Mouse (Mus musculus) CH12.LX (cell line): Measurements from ENCODE around the gene Cyp39a1. TPM values are rescaled to one million over a fixed set of nuclear protein-coding genes. Genes with fewer than 3 reads are reported as not detected.

Experiments
- DNase-seq: peaks from one replicate; pipeline ENCODE4 v3.0.0-alpha.2; 2013; ENCODE audit errors: extremely low read depth
- H3K27ac ChIP-seq: 2 replicates; pipeline ENCODE4 v1.5.1; 2012; ENCODE audit warnings: low read depth, mild to moderate bottlenecking, control low read depth, moderate library complexity; ENCODE audit not compliant: insufficient read depth
- H3K27me3 ChIP-seq: replicated peaks from 2 replicates; pipeline ENCODE3; 2012; ENCODE audit warnings: inconsistent platforms
- H3K36me3 ChIP-seq, 2 experiments: replicated peaks in 1 of 2; 2 replicates each; pipeline versions ENCODE3 to v1.6.1; 2012; ENCODE audit warnings: inconsistent platforms in 1 of 2, low read length in 1 of 2, mild to moderate bottlenecking in 1 of 2, mixed read lengths in 1 of 2, moderate library complexity in 1 of 2; ENCODE audit not compliant: control insufficient read depth in 1 of 2, insufficient read depth in 1 of 2
- H3K4me1 ChIP-seq, 2 experiments: 2 replicates each; pipeline ENCODE4 v1.6.1; 2012; ENCODE audit warnings: inconsistent platforms in 1 of 2, moderate library complexity in 1 of 2; ENCODE audit not compliant: insufficient read depth in 2 of 2, control insufficient read depth in 1 of 2
- H3K4me2 ChIP-seq: 2 replicates; pipeline ENCODE4 v1.6.1; 2012; ENCODE audit warnings: low read depth, mild to moderate bottlenecking, control low read depth; ENCODE audit not compliant: poor library complexity, insufficient read depth, severe bottlenecking
- H3K4me3 ChIP-seq, 3 experiments: fragments of 150-350 bp in 1 of 3; sonication (generic) in 1 of 3; replicated peaks in 1 of 3; 2 replicates each; pipeline versions ENCODE3 to v1.5.1; 2011 to 2012; ENCODE audit warnings: low read depth in 2 of 3, low read length in 2 of 3, mild to moderate bottlenecking in 2 of 3, moderate library complexity in 2 of 3, control low read depth in 1 of 3, improper control_type of control experiment in 1 of 3, inconsistent platforms in 1 of 3, mixed read lengths in 1 of 3; ENCODE audit not compliant: poor library complexity in 1 of 3
- H3K79me2 ChIP-seq: replicated peaks from 2 replicates; pipeline ENCODE4 v1.6.1; 2012; ENCODE audit warnings: mild to moderate bottlenecking, moderate library complexity; ENCODE audit not compliant: control insufficient read depth, poor library complexity, insufficient read depth, severe bottlenecking; ENCODE audit errors: extremely low read depth
- H3K9ac ChIP-seq: 2 replicates; pipeline ENCODE4 v1.6.1; 2012; ENCODE audit warnings: low read depth, mild to moderate bottlenecking, control low read depth, moderate library complexity; ENCODE audit not compliant: insufficient read depth
- H3K9me3 ChIP-seq: replicated peaks from 2 replicates; pipeline ENCODE3; 2012; ENCODE audit warnings: low read length, inconsistent platforms, mixed read lengths
- BHLHE40 ChIP-seq: IDR thresholded peaks from 2 replicates; pipeline ENCODE4 v1.6.1; 2011; ENCODE audit warnings: mild to moderate bottlenecking, low read depth, low read length, improper control_type of control experiment
- CHD1 ChIP-seq: IDR thresholded peaks from 2 replicates; pipeline ENCODE4 v1.6.1; 2012; ENCODE audit warnings: low read depth, low read length, improper control_type of control experiment, inconsistent platforms
- CHD2 ChIP-seq: IDR thresholded peaks from 2 replicates; pipeline ENCODE4 v1.6.1; 2011; ENCODE audit warnings: low read length, improper control_type of control experiment
- E2F4 ChIP-seq: IDR thresholded peaks from 2 replicates; pipeline ENCODE4 v1.6.1; 2011; ENCODE audit warnings: low read depth, low read length, improper control_type of control experiment; ENCODE audit not compliant: insufficient replicate concordance
- ETS1 ChIP-seq: conservative IDR thresholded peaks from 2 replicates; pipeline ENCODE4 v1.6.1; 2012; ENCODE audit warnings: low read depth, mild to moderate bottlenecking, inconsistent platforms, low read length, improper control_type of control experiment, moderate library complexity
- GABPA ChIP-seq: IDR thresholded peaks from 2 replicates; pipeline ENCODE4 v1.6.1; 2012; ENCODE audit warnings: low read depth, low read length, improper control_type of control experiment, inconsistent platforms; ENCODE audit not compliant: insufficient replicate concordance
- HCFC1 ChIP-seq: IDR thresholded peaks from 2 replicates; pipeline ENCODE4 v1.6.1; 2012; ENCODE audit warnings: low read depth, mild to moderate bottlenecking, inconsistent platforms, low read length, improper control_type of control experiment
- IRF4 ChIP-seq: IDR thresholded peaks from 2 replicates; pipeline ENCODE4 v1.6.1; 2014; ENCODE audit warnings: low read depth, mild to moderate bottlenecking, inconsistent platforms, low read length, improper control_type of control experiment
- JUN ChIP-seq: IDR thresholded peaks from 2 replicates; pipeline ENCODE4 v1.6.1; 2011; ENCODE audit warnings: low read depth, mild to moderate bottlenecking, low read length, improper control_type of control experiment, moderate library complexity; ENCODE audit not compliant: insufficient read depth
- MAFK ChIP-seq: IDR thresholded peaks from 2 replicates; pipeline ENCODE4 v1.6.1; 2011; ENCODE audit warnings: low read length, improper control_type of control experiment; ENCODE audit not compliant: insufficient replicate concordance
- MAX ChIP-seq: IDR thresholded peaks from 2 replicates; pipeline ENCODE4 v1.6.1; 2011; ENCODE audit warnings: low read length, improper control_type of control experiment
- MXI1 ChIP-seq: IDR thresholded peaks from 2 replicates; pipeline ENCODE4 v1.6.1; 2011; ENCODE audit warnings: mild to moderate bottlenecking, low read depth, low read length, improper control_type of control experiment
- POLR2A ChIP-seq: IDR thresholded peaks from 2 replicates; pipeline ENCODE4 v1.6.1; 2011; ENCODE audit warnings: low read depth, mild to moderate bottlenecking, improper control_type of control experiment, low read length
- POLR2AphosphoS2 ChIP-seq: IDR thresholded peaks from 2 replicates; pipeline ENCODE4 v1.6.1; 2011; ENCODE audit warnings: low read depth, low read length, improper control_type of control experiment
- RAD21 ChIP-seq: IDR thresholded peaks from 2 replicates; pipeline ENCODE4 v1.6.1; 2011; ENCODE audit warnings: low read depth, mild to moderate bottlenecking, low read length, improper control_type of control experiment, moderate library complexity
- RCOR1 ChIP-seq: conservative IDR thresholded peaks from 2 replicates; pipeline ENCODE4 v1.6.1; 2012; ENCODE audit warnings: low read depth, mild to moderate bottlenecking, inconsistent platforms, low read length, improper control_type of control experiment
- SIN3A ChIP-seq: IDR thresholded peaks from 2 replicates; pipeline ENCODE4 v1.6.1; 2012; ENCODE audit warnings: low read length, improper control_type of control experiment, inconsistent platforms
- SMC3 ChIP-seq: IDR thresholded peaks from 2 replicates; pipeline ENCODE4 v1.6.1; 2011; ENCODE audit warnings: low read depth, low read length, improper control_type of control experiment
- USF1 ChIP-seq: IDR thresholded peaks from 2 replicates; pipeline ENCODE4 v1.6.1; 2014; ENCODE audit warnings: low read depth, mild to moderate bottlenecking, inconsistent platforms, low read length, improper control_type of control experiment
- ZC3H11A ChIP-seq: IDR thresholded peaks from 2 replicates; pipeline ENCODE4 v1.6.1; 2012; ENCODE audit warnings: low read depth, mild to moderate bottlenecking, inconsistent platforms, low read length, improper control_type of control experiment
- ZKSCAN1 ChIP-seq: IDR thresholded peaks from 2 replicates; pipeline ENCODE4 v1.6.1; 2012; ENCODE audit warnings: low read depth, inconsistent platforms, low read length, improper control_type of control experiment, borderline replicate concordance
- dilution Hi-C: fragments of 300-500 bp; cut with MboI; formaldehyde crosslinking; loops from 2 replicates; pipeline ENCODE4 v1.14.3; 2020; ENCODE audit warnings: low sequenced_read_pairs; ENCODE audit not compliant: extremely low pct_unique_long_range_greater_than_20kb, extremely low pct_ligation_motif_present
- in situ Hi-C: fragments of 300-500 bp; cut with MboI; formaldehyde crosslinking; loops from 3 replicates; pipeline ENCODE4 v1.14.3; 2019; ENCODE audit warnings: low sequenced_read_pairs, low pct_ligation_motif_present, low pct_unique_long_range_greater_than_20kb, mixed read lengths
- polyA plus RNA-seq: library from polyadenylated mRNA; unstranded; fragments of >175 nt; gene quantifications from 2 replicates; pipeline ENCODE4 v1.2.1, GENCODE M21; 2012; ENCODE audit warnings: low read depth; ENCODE audit not compliant: insufficient read length
- total RNA-seq, 2 experiments: library from RNA; depleted of rRNA; stranded (reverse); fragments of 300-350 nt in 1 of 2; fragments of >200 nt in 1 of 2; gene quantifications; 2 replicates each; pipeline ENCODE4 v1.2.3; 2012 to 2014

Gene Cyp39a1
- total and polyA plus RNA-seq, 3 experiments, result 0.04 to 0.43 (median 0.16) TPM

DNA sequence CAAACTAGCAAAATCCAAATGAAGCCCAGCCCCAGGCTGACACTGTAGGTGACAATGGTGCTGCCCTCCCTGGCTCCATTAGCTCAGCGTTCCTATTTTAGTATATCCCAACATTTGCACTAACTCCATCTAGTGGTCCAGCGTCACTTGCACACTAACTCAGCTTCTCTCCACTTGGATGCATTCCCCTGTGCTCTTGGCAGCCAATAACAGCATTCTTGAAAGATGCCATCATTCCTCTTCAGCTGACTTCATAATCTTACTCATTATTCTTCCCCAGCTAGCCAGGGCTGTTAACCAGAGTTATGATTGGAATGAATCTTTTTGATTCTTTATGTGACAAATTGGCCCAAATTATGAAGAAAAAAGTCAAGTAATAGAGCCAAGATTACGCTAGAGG lies 40.0 kb downstream of the Cyp39a1 start:
- no peak overlapping the region for H3K27ac ChIP-seq
- in situ Hi-C loops (loop anchor here (25.0 kb wide), 1 partner anchor 330 kb away; no protein-coding TSS in a partner anchor), dilution Hi-C loops (no loop called here)
- no peak overlapping the region for H3K9ac ChIP-seq
- DNase-seq, result no peak
- no peak overlapping the region for H3K4me3 ChIP-seq
- H3K27me3 ChIP-seq, result no peaks in the 10 kb centered on the region
- no peak overlapping the region for H3K4me2 ChIP-seq
- no peaks in the 10 kb centered on the region for H3K36me3 ChIP-seq
- TF ChIP-seq USF1 (no peak), MXI1 (no peak), CHD1 (no peak), HCFC1 (no peak), SIN3A (no peak), MAX (no peak), POLR2A (no peak)
- no peaks in the 10 kb centered on the region for H3K79me2 ChIP-seq
- H3K9me3 ChIP-seq, result peaks cover 31% of the 10 kb centered on the region
- H3K4me1 ChIP-seq, result no peaks in the 10 kb centered on the region

DNA sequence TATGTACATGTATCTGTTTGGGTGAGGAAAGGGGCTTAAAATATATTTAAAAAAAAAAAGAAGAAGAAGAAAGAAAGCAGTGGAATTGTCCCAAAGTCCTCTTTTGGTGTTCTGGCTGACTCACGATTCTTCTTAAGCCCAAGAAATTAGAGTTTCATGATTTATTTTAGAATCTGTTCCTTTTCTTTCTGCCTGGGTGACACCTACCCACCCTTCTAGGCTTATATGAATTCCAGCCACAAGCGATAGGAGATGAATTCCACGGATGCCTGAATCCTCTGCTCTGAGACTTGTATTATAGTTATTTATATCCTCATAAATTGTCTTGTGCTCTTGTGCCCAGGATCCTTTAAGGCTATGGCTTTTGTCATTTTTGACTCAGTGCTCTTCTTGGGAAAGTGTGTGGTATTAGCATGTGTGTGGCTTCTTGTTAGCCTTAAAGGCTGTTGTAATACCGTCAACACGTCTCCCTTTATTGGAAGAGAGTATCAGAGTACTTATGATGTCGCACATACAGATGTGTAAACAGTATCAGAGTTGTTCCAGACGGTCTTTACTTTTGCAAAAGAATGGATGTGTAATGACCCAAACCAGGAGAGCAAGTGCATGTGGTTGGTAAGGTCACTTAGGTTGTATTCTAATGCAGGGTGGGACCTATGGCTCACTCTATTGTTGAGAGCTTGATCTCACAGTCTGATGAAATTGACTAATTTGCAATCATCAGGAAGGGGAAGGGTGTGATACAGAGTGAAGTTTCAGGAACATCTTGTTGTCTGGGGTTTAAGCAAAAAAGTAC lies 44.5 kb downstream of the Cyp39a1 start:
- in situ Hi-C loops, result loop anchor here (25.0 kb wide), 1 partner anchor 326 kb away; no protein-coding TSS in a partner anchor
- DNase-seq, result no peak
- TF ChIP-seq JUN (no peak), POLR2AphosphoS2 (no peak), IRF4 (no peak), MAFK (no peak), RAD21 (no peak), MAX (no peak), POLR2A (no peak)
- H3K4me1 ChIP-seq, result no peaks in the 10 kb centered on the region
- H3K36me3 ChIP-seq, result no peaks in the 10 kb centered on the region
- no peak overlapping the region for H3K4me3 ChIP-seq
- H3K4me2 ChIP-seq, result no peak overlapping the region
- no peak overlapping the region for H3K27ac ChIP-seq
- no peaks in the 10 kb centered on the region for H3K79me2 ChIP-seq
- no peak overlapping the region for H3K9ac ChIP-seq
- H3K9me3 ChIP-seq, result peaks cover 34% of the 10 kb centered on the region
- H3K27me3 ChIP-seq, result no peaks in the 10 kb centered on the region
- dilution Hi-C loops, result no loop called here

DNA sequence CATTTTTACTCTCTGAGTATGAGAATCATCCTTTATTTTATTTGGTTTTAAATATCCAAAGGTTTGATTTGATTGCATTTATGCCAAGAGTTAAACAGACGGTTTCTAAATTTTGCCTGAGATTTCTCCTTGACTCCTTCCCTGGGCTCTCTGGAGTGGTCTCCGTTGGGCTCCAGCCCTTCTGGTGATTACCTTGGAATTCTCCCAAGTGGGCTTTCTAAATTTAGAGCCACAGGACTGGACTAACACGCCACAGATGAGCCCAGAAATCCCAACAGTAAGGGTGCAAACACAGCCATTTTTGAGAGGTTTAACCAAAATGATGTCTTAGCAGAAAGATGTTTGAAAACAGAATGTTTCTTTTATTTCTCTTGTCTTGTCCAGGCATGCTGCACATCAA lies 47.0 kb downstream of the Cyp39a1 start:
- Histone ChIP-seq H3K4me1 (no peaks in the 10 kb centered on the region), H3K27ac (no peak overlapping the region), H3K36me3 (no peaks in the 10 kb centered on the region), H3K4me2 (no peak overlapping the region), H3K27me3 (no peaks in the 10 kb centered on the region), H3K9ac (no peak overlapping the region), H3K4me3 (no peak overlapping the region), H3K79me2 (no peaks in the 10 kb centered on the region), H3K9me3 (peaks cover 24% of the 10 kb centered on the region)
- no peak for TF ChIP-seq RCOR1
- no peak for TF ChIP-seq E2F4
- no peak for TF ChIP-seq GABPA
- TF ChIP-seq ZC3H11A, result no peak
- TF ChIP-seq RAD21, result no peak
- TF ChIP-seq MAFK, result no peak
- TF ChIP-seq CHD2, result no peak
- TF ChIP-seq SMC3, result no peak
- no peak for TF ChIP-seq POLR2AphosphoS2
- TF ChIP-seq BHLHE40, result no peak
- no peak for TF ChIP-seq SIN3A
- no peak for TF ChIP-seq ETS1
- TF ChIP-seq ZKSCAN1, result no peak
- DNase-seq, result no peak
- in situ Hi-C loops (loop anchor here (25.0 kb wide), 1 partner anchor 323 kb away; no protein-coding TSS in a partner anchor), dilution Hi-C loops (no loop called here)
